Mouse (Mus musculus) liver, postnatal 0 days (tissue): ENCODE results near the gene Fbxo21. TPM values are rescaled to one million over a fixed set of nuclear protein-coding genes. Genes with fewer than 3 reads are reported as not detected.

Experiments used
- ATAC-seq: fragments of 200-750 bp; cut with Nextera tagmentation; 2 replicates; pipeline ENCODE4 v1.8.0; 2017; ENCODE audit warnings: mild to moderate bottlenecking, moderate library complexity
- DNase-seq: peaks from one replicate; pipeline ENCODE4 v3.0.0-alpha.2; 2016
- H3K27ac ChIP-seq: fragments of 300-500 bp; sonication (generic); 2 replicates; pipeline ENCODE4 v1.5.1; 2014; ENCODE audit warnings: antibody characterized with exemption, moderate library complexity, mild to moderate bottlenecking, low read depth
- H3K27me3 ChIP-seq: fragments of 300-500 bp; sonication (generic); 2 replicates; pipeline ENCODE4 v1.6.1; 2014; ENCODE audit warnings: low read length, control low read depth, mixed read lengths; ENCODE audit not compliant: insufficient read depth
- H3K36me3 ChIP-seq: fragments of 300-500 bp; sonication (generic); replicated peaks from 2 replicates; pipeline ENCODE4 v1.6.1; 2014; ENCODE audit warnings: mild to moderate bottlenecking, control low read depth, low read length, moderate library complexity, mixed read lengths; ENCODE audit not compliant: insufficient read depth
- H3K4me1 ChIP-seq: fragments of 300-500 bp; sonication (generic); 2 replicates; pipeline ENCODE4 v1.6.1; 2014; ENCODE audit warnings: antibody characterized with exemption, mild to moderate bottlenecking, control low read depth; ENCODE audit not compliant: insufficient read depth
- H3K4me2 ChIP-seq: fragments of 300-500 bp; sonication (generic); 2 replicates; pipeline ENCODE4 v1.6.1; 2014; ENCODE audit warnings: low read depth, mild to moderate bottlenecking, low read length, moderate library complexity, mixed read lengths
- H3K4me3 ChIP-seq: fragments of 300-500 bp; sonication (generic); 2 replicates; pipeline ENCODE4 v1.5.1; 2014; ENCODE audit warnings: low read depth, low read length
- H3K9ac ChIP-seq: fragments of 300-500 bp; sonication (generic); replicated peaks from 2 replicates; pipeline ENCODE4 v1.6.1; 2014; ENCODE audit warnings: mild to moderate bottlenecking, moderate library complexity
- H3K9me3 ChIP-seq: fragments of 300-500 bp; sonication (generic); 2 replicates; pipeline ENCODE4 v1.6.1; 2016; ENCODE audit warnings: mild to moderate bottlenecking, control low read depth, low read length, mixed read lengths
- CTCF ChIP-seq: sonication (generic); IDR thresholded peaks from 2 replicates; pipeline ENCODE4 v1.5.1; 2016; ENCODE audit warnings: antibody characterized with exemption, low read depth
- EP300 ChIP-seq: IDR thresholded peaks from 2 replicates; pipeline ENCODE4 v1.6.1; 2016; ENCODE audit warnings: antibody characterized with exemption, low read depth, mild to moderate bottlenecking
- WGBS: fragments of 180-500 bp; shearing (Covaris S2); extraction: QIAGEN DNeasy Blood & Tissue Kit; methylation state at CpG from one replicate; pipeline ENCODE4 v1.1.7; 2014; ENCODE audit not compliant: insufficient replicate concordance; 5-methylcytosine and 5-hydroxymethylcytosine counted together
- polyA plus RNA-seq: library from polyadenylated mRNA; unstranded; fragments of >200 nt; fragmentation: Nextera tagmentation; extraction: Ambion mirVana; gene quantifications from 2 replicates; pipeline ENCODE4 v1.2.1, GENCODE M21; 2015

Gene Fbxo21
- polyA plus RNA-seq, 1 experiment from 2014 or later: 29.9 TPM

- Histone ChIP-seq H3K9ac (no peak overlapping the region), H3K9me3 (no peaks in the 10 kb centered on the region), H3K36me3 (no peaks in the 10 kb centered on the region), H3K27ac (no peak overlapping the region), H3K4me1 (no peaks in the 10 kb centered on the region), H3K27me3 (peaks cover 3% of the 10 kb centered on the region; the same call in 1 of the 2 replicates), H3K4me3 (no peak overlapping the region), H3K4me2 (no peak overlapping the region)
- DNase-seq: no peak
- TF ChIP-seq CTCF: no peak
- no peak for TF ChIP-seq EP300
- ATAC-seq: no peak
- WGBS: 58% methylated on average over 11 of the region's 11 CpGs
Observed at GRCm38 (mm10) chr5:118019905-118020304, 43.4 kb downstream of the Fbxo21 start.

GRCm38 (mm10) chr5:118023053-118023452 lies 46.5 kb downstream of the Fbxo21 start:
- Histone ChIP-seq H3K9me3 (no peaks in the 10 kb centered on the region), H3K4me1 (no peaks in the 10 kb centered on the region), H3K36me3 (no peaks in the 10 kb centered on the region), H3K9ac (no peak overlapping the region), H3K27me3 (peaks cover 29% of the 10 kb centered on the region), H3K4me2 (no peak overlapping the region), H3K27ac (no peak overlapping the region), H3K4me3 (no peak overlapping the region)
- DNase-seq (no peak), ATAC-seq (no peak)
- TF ChIP-seq CTCF (no peak), EP300 (no peak)
- 48% methylated on average over 3 of the region's 3 CpGs for WGBS

DNA sequence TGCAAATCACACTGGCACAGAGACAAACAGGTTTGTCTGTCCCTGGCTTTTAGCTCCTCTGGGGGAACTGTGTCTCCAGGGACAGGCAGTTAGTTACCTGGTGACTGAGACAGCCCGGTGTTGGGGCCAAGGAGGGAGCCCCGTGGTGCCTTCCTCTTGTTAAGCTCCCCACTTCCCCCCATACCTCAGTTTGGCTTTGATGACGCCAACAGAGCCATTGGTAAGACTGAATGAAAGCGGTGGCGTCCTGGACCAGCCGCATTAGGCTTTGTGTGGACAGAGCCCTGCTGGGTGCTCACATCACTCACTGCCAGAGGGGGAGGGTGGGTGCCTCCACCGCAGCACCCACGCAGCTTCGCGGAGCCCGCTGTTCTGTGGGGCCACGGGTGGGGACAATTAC lies 49.4 kb downstream of the Fbxo21 start:
- no peak for DNase-seq

GRCm38 (mm10) chr5:118026343-118026742 lies 49.8 kb downstream of the Fbxo21 start:
- 7% methylated on average over 13 of the region's 13 CpGs for WGBS
- no peak overlapping the region for H3K9ac ChIP-seq
- no peaks in the 10 kb centered on the region for H3K9me3 ChIP-seq
- peaks cover 5% of the 10 kb centered on the region for H3K4me1 ChIP-seq
- ATAC-seq (no peak), DNase-seq (no peak)
- H3K27ac ChIP-seq: no peak overlapping the region
- peaks cover 55% of the 10 kb centered on the region for H3K27me3 ChIP-seq
- H3K4me3 ChIP-seq: no peak overlapping the region
- no peaks in the 10 kb centered on the region for H3K36me3 ChIP-seq
- no peak overlapping the region for H3K4me2 ChIP-seq
- TF ChIP-seq CTCF (no peak), EP300 (no peak)

More for the DNA sequence above, 49.4 kb downstream of the Fbxo21 start:
- 5% methylated on average over 12 of the region's 12 CpGs for WGBS
- no peak for TF ChIP-seq CTCF
- TF ChIP-seq EP300: no peak
- Histone ChIP-seq H3K9me3 (no peaks in the 10 kb centered on the region), H3K27me3 (peaks cover 55% of the 10 kb centered on the region), H3K4me3 (no peak overlapping the region), H3K4me1 (peaks cover 5% of the 10 kb centered on the region), H3K36me3 (no peaks in the 10 kb centered on the region), H3K27ac (no peak overlapping the region), H3K4me2 (no peak overlapping the region), H3K9ac (no peak overlapping the region)
- no peak for ATAC-seq

- 3% methylated on average over 38 of the region's 39 CpGs for WGBS
- H3K27me3 ChIP-seq: peaks cover 55% of the 10 kb centered on the region
Observed at GRCm38 (mm10) chr5:118027101-118027697, 50.7 kb downstream of the Fbxo21 start.

GRCm38 (mm10) chr5:118027698-118028190 lies 51.2 kb downstream of the Fbxo21 start, which contains the start of gene Tesc:
Tesc (plus strand) TSS chr5:118027743.
- TF ChIP-seq CTCF (no peak), EP300 (no peak)
- peaks cover 5% of the 10 kb centered on the region for H3K4me1 ChIP-seq
- 1% methylated on average over 35 of the region's 63 CpGs for WGBS
- peak within 1 kb of the TSS; percentile 50 for H3K4me3 ChIP-seq
- H3K9me3 ChIP-seq: no peaks in the 10 kb centered on the region
- no peak within 1 kb of the TSS for H3K9ac ChIP-seq
- peaks cover 55% of the 10 kb centered on the region for H3K27me3 ChIP-seq
- no peak within 1 kb of the TSS for H3K27ac ChIP-seq
- ATAC-seq (no peak), DNase-seq (no peak)
- H3K36me3 ChIP-seq: no peaks in the 10 kb centered on the region
- H3K4me2 ChIP-seq: peak within 1 kb of the TSS; percentile 80

More at GRCm38 (mm10) chr5:118027101-118027697, 50.7 kb downstream of the Fbxo21 start:
- Histone ChIP-seq H3K9me3 (no peaks in the 10 kb centered on the region), H3K36me3 (no peaks in the 10 kb centered on the region), H3K4me3 (peak overlapping the region; percentile 50), H3K4me1 (peaks cover 5% of the 10 kb centered on the region), H3K27ac (no peak overlapping the region), H3K9ac (no peak overlapping the region), H3K4me2 (peak overlapping the region; percentile 80)
- DNase-seq: no peak
- TF ChIP-seq EP300 (no peak), CTCF (no peak)
- no peak for ATAC-seq
